Mouse (Mus musculus) heart, embryonic 11.5 days (tissue): ENCODE measurements around the gene Zpbp2. TPM values are rescaled to one million over a fixed set of nuclear protein-coding genes. Genes with fewer than 3 reads are reported as not detected.

Experiments used
- ATAC-seq: fragments of 200-750 bp; cut with Nextera tagmentation; replicated peaks from 2 replicates; pipeline ENCODE4 v1.8.0; 2017; ENCODE audit warnings: moderate library complexity; ENCODE audit not compliant: insufficient number of reproducible peaks, low FRiP score, low TSS enrichment
- H3K27ac ChIP-seq: fragments of 300-500 bp; sonication (generic); 2 replicates; pipeline ENCODE4 v1.5.1; 2014; ENCODE audit warnings: mild to moderate bottlenecking, low read depth, low read length
- H3K27me3 ChIP-seq: fragments of 300-500 bp; sonication (generic); 2 replicates; pipeline ENCODE4 v1.6.1; 2014; ENCODE audit warnings: mild to moderate bottlenecking, low read length, mixed read lengths; ENCODE audit not compliant: control insufficient read depth, insufficient read depth
- H3K36me3 ChIP-seq: fragments of 300-500 bp; sonication (generic); 2 replicates; pipeline ENCODE4 v1.6.1; 2014; ENCODE audit warnings: mild to moderate bottlenecking, low read length, moderate library complexity, mixed read lengths; ENCODE audit not compliant: control insufficient read depth, insufficient read depth
- H3K4me1 ChIP-seq: fragments of 300-500 bp; sonication (generic); 2 replicates; pipeline ENCODE4 v1.6.1; 2014; ENCODE audit warnings: low read length; ENCODE audit not compliant: control insufficient read depth, insufficient read depth
- H3K4me2 ChIP-seq: fragments of 300-500 bp; sonication (generic); 2 replicates; pipeline ENCODE4 v1.6.1; 2014; ENCODE audit warnings: mild to moderate bottlenecking, moderate library complexity
- H3K4me3 ChIP-seq: fragments of 300-500 bp; sonication (generic); 2 replicates; pipeline ENCODE4 v1.5.1; 2014; ENCODE audit warnings: low read depth, low read length
- H3K9ac ChIP-seq: fragments of 300-500 bp; sonication (generic); 2 replicates; pipeline ENCODE4 v1.6.1; 2014; ENCODE audit warnings: mild to moderate bottlenecking, low read depth, low read length, moderate library complexity
- H3K9me3 ChIP-seq: fragments of 300-500 bp; sonication (generic); replicated peaks from 2 replicates; pipeline ENCODE4 v1.6.1; 2016; ENCODE audit warnings: low read length; ENCODE audit not compliant: control insufficient read depth
- WGBS: fragments of 180-500 bp; shearing (Covaris S2); extraction: QIAGEN DNeasy Blood & Tissue Kit; methylation state at CpG from one replicate; pipeline ENCODE4 v1.1.7; 2014; ENCODE audit not compliant: insufficient replicate concordance; 5-methylcytosine and 5-hydroxymethylcytosine counted together
- polyA plus RNA-seq: library from polyadenylated mRNA; unstranded; fragments of >200 nt; fragmentation: Nextera tagmentation; extraction: Ambion mirVana; gene quantifications from 2 replicates; pipeline ENCODE4 v1.2.1, GENCODE M21; 2014

Gene Zpbp2
- polyA plus RNA-seq, 1 experiment from 2014 or later: 0.33 TPM

DNA sequence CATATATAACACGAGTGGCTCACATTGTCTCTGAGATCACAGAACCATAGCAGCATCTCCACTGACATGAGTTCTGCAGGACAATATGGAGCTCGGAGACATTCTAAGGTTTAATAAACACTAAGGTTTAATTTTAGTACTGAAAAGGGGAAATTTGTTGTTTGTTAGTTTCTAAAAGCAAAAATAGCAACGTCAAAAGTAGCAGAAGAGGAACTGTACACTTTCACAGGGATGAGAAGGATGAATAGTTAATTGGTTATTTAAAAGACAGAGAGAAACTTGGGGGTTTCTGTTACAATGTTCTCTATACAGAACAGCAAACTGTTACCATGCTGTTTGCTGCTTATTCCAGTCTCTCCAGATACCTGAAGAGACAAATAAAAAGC lies 3.6 kb upstream of the Zpbp2 start:
- Histone ChIP-seq H3K4me2 (no peak overlapping the region), H3K4me1 (no peaks in the 10 kb centered on the region), H3K9ac (no peak overlapping the region), H3K27ac (no peak overlapping the region), H3K27me3 (peaks cover 56% of the 10 kb centered on the region), H3K4me3 (no peak overlapping the region), H3K36me3 (no peaks in the 10 kb centered on the region), H3K9me3 (no peaks in the 10 kb centered on the region)
- WGBS: 52% methylated on average over 3 of the region's 3 CpGs
- ATAC-seq: no peak

DNA sequence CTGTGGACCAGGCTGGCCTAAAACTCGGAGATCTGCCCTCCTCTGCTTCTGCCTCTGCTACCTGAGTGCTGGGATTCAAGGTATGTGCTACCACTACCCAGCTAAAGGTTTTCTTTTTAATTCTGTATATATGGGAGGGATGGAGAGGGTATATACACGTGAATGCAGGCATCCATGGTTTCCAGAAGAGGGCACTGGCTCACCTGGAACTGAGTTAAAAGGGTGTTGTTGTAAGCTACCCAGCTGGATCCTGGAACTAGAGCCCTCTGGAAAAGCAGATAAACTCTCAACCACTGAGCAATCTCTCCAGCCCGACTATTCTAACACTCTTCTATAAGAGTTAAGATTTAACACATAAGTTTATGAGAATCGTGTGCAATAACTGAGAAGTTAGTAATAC lies 1.5 kb upstream of the Zpbp2 start:
- no peaks in the 10 kb centered on the region for H3K4me1 ChIP-seq
- WGBS: 64% methylated on average over 4 of the region's 4 CpGs
- H3K27ac ChIP-seq: no peak overlapping the region
- H3K4me3 ChIP-seq: no peak overlapping the region
- no peak overlapping the region for H3K9ac ChIP-seq
- H3K4me2 ChIP-seq: no peak overlapping the region
- no peaks in the 10 kb centered on the region for H3K9me3 ChIP-seq
- ATAC-seq: no peak
- no peaks in the 10 kb centered on the region for H3K36me3 ChIP-seq
- peaks cover 48% of the 10 kb centered on the region for H3K27me3 ChIP-seq

DNA sequence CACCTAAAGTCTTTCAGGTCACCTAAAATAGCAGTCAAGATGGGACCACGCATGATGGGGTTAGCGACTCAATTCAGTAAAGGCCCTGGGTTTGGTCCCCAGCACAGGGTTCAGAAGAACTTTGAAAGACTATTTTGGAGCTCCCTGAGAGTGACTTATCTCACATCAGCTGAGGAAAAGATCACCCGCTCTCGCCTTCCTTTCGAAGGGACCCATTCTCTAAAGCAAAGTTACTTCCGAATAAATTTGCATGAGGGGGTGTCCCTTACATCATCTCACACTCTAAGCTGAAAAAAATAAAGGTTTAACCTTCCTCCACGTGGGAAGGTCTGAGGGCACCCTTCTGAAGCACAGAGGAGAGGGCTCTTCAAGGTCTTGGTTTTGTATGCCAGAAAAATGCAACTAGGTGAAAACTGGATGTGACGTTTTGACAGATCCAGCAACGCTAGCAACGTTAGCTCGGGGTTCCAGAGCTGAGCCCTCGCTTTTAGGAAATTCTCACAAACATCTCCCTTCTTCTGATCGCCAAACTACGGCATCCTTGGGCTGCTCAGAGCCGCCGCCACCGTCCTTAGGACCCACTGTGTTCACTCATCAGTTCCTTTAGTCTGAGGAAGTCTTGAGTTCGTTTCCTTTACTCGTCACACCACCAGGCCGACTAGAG lies 454 bp upstream of the Zpbp2 start:
- ATAC-seq: no peak
- H3K27me3 ChIP-seq: peaks cover 42% of the 10 kb centered on the region
- peak overlapping the region; percentile 73 for H3K4me3 ChIP-seq
- H3K4me1 ChIP-seq: no peaks in the 10 kb centered on the region
- 14% methylated on average over 20 of the region's 20 CpGs for WGBS
- peak overlapping the region; percentile 49; the same call in 1 of the 2 replicates for H3K9ac ChIP-seq
- H3K36me3 ChIP-seq: no peaks in the 10 kb centered on the region
- H3K9me3 ChIP-seq: no peaks in the 10 kb centered on the region
- H3K4me2 ChIP-seq: peak overlapping the region; percentile 80
- no peak overlapping the region for H3K27ac ChIP-seq

DNA sequence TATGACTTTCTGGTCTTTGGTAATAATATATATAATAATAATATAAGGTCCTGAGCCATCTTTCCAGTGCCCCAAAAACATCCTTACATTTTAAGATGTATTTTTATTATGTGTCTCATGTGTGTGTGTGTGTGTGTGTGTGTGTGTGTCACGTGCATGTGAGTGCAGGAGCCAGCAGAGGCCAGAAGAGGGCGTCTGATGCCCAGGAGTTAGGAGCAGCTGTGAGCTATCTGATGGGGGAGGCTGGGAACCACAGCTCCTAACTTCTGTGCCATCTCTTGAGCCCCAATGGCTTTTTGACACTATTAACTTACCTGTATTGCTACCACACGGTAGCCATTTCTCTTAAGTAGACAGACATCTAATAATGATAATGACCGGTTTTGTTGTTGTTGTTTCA lies 3.1 kb downstream of the Zpbp2 start:
- no peak overlapping the region for H3K4me3 ChIP-seq
- H3K4me1 ChIP-seq: no peaks in the 10 kb centered on the region
- no peak for ATAC-seq
- no peaks in the 10 kb centered on the region for H3K36me3 ChIP-seq
- H3K9ac ChIP-seq: no peak overlapping the region
- 77% methylated on average over 4 of the region's 4 CpGs for WGBS
- peaks cover 10% of the 10 kb centered on the region for H3K27me3 ChIP-seq
- no peaks in the 10 kb centered on the region for H3K9me3 ChIP-seq
- H3K4me2 ChIP-seq: no peak overlapping the region
- no peak overlapping the region for H3K27ac ChIP-seq

DNA sequence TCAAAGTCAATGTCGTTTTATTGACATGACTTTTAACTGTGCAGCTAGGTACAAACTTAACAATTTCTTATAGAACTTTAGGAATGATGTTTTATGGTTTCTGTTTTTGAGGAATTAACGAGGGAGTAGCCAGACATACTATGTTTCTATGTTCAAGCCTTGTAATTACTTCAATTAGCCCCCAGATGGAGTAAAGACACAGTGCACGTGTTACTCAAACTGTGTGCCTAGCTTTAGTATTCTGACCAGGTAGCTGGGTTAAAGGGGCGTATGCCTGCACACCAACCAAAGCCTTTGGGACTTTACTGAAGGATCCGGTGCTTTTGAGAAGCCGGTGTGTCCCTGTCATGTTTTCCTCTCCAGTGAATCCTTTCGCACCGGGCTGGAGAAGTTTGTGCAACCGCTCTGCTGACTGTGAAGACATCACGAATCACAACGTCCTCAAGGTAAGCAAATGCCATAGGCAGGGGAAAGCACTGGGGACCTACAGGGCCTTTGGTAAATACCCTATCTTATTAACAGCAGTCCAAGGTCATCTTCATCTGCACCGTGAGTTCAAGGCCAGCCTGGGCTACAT lies 4.3 kb downstream of the Zpbp2 start:
- Histone ChIP-seq H3K9me3 (no peaks in the 10 kb centered on the region), H3K4me2 (no peak overlapping the region), H3K27ac (no peak overlapping the region), H3K4me1 (no peaks in the 10 kb centered on the region), H3K4me3 (no peak overlapping the region), H3K36me3 (no peaks in the 10 kb centered on the region), H3K27me3 (peaks cover under 1% of the 10 kb centered on the region; the same call in 1 of the 2 replicates), H3K9ac (no peak overlapping the region)
- no peak for ATAC-seq
- WGBS: 67% methylated on average over 12 of the region's 12 CpGs

DNA sequence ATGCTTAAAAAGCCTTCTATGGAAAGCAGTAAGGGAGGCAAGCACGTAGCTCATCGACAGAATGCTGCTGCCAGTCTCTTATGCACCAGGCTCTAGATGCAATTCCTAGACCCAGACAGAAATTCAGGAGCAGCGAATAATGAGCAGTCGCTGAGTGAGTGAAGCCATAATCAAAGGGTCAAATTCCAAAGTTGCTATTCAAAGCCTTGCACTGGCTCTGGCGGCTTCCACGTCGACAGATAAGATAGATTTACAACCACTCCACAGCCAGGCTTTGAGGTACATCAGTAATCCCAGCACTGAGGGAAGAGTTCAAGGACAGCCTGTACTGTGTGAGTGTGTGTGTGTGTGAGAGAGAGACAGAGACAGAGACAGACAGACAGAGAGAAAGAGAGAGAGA lies 10.0 kb downstream of the Zpbp2 start:
- Histone ChIP-seq H3K36me3 (no peaks in the 10 kb centered on the region), H3K4me2 (no peak overlapping the region), H3K27ac (peak overlapping the region; percentile 10), H3K4me3 (no peak overlapping the region), H3K4me1 (peaks cover 10% of the 10 kb centered on the region; the same call in 1 of the 2 replicates), H3K9ac (no peak overlapping the region), H3K9me3 (no peaks in the 10 kb centered on the region), H3K27me3 (no peaks in the 10 kb centered on the region)
- no peak for ATAC-seq
- 16% methylated on average over 7 of the region's 7 CpGs for WGBS

DNA sequence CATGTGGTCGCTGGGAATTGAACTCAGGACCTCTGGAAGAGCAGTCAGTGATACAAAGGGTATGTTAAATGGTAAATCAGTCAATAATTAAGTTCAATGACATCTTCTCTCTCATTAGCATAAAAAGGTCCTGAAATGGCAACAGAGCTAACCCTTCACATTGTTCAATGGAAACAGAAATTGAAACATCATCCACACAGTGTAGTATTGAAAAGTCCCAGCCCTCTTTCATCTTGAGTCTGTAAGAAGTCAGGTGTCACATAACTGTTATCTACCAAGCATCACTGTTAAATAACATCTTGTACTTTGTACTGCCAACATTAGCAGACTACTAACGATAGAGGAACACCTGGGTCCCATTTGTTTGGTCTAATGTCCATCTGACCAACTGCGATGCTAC lies 12.1 kb downstream of the Zpbp2 start:
- Histone ChIP-seq H3K36me3 (no peaks in the 10 kb centered on the region), H3K4me3 (no peak overlapping the region), H3K4me2 (no peak overlapping the region), H3K4me1 (peaks cover 10% of the 10 kb centered on the region; the same call in 1 of the 2 replicates), H3K9me3 (no peaks in the 10 kb centered on the region), H3K27me3 (no peaks in the 10 kb centered on the region), H3K27ac (no peak overlapping the region), H3K9ac (no peak overlapping the region)
- 85% methylated on average over 3 of the region's 3 CpGs for WGBS
- no peak for ATAC-seq

DNA sequence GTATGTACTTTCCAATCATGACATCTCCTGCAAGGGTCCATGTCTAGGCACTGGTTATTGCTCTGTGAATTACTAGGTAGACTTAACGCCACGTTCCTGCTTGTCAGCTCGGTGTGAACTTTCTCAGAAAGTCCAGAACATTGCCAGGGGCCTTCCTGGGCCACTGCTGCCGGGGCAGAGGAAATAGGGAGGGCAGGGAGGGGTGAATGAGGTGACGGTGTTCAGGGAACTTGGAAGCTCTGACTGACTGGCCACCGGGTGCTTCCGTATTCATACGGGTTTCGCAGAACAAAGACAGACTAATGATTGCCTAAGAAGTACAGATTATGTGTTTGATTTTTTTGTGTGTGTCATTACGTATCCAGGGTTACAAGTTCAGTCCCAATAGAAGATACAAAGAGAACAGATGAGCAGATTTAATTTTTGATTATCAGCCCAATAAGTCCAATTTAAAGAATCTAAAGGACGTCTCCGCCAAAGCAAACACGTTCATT lies 13.1 kb downstream of the Zpbp2 start:
- Histone ChIP-seq H3K9ac (no peak overlapping the region), H3K4me1 (peaks cover 10% of the 10 kb centered on the region; the same call in 1 of the 2 replicates), H3K4me3 (no peak overlapping the region), H3K9me3 (no peaks in the 10 kb centered on the region), H3K36me3 (no peaks in the 10 kb centered on the region), H3K27ac (no peak overlapping the region), H3K27me3 (no peaks in the 10 kb centered on the region), H3K4me2 (no peak overlapping the region)
- ATAC-seq: no peak
- WGBS: 71% methylated on average over 13 of the region's 13 CpGs

DNA sequence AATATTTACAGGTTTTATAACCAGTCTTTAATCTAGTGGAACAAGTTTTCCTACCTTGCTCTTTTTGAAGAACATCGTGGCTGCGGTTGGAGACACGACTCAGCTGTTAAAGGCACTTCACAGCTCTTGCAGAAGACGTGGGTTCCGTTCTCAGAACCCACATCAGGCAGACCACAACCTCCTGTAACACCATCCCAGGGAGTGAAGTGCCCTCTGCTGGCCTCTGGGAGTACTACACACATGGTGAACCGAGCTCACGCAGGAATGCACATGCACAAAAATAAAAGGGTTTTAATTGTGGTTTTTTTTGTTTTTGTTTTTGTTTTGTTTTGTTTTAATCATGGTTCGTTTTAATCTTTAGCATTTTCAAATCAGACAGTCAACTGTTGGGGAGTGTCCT lies 17.4 kb downstream of the Zpbp2 start:
- 87% methylated on average over 8 of the region's 8 CpGs for WGBS
- ATAC-seq: no peak
- no peak overlapping the region for H3K4me3 ChIP-seq
- H3K27me3 ChIP-seq: no peaks in the 10 kb centered on the region
- H3K36me3 ChIP-seq: no peaks in the 10 kb centered on the region
- no peaks in the 10 kb centered on the region for H3K4me1 ChIP-seq
- no peak overlapping the region for H3K27ac ChIP-seq
- H3K9me3 ChIP-seq: no peaks in the 10 kb centered on the region
- no peak overlapping the region for H3K9ac ChIP-seq
- H3K4me2 ChIP-seq: no peak overlapping the region
